Mouse (Mus musculus) common myeloid progenitor, adult 5-6 weeks (primary cell): ENCODE data around the gene Pgm5. TPM values are rescaled to one million over a fixed set of nuclear protein-coding genes. Genes with fewer than 3 reads are reported as not detected.
A peak's percentile ranks its signal among the peaks of the same experiment; 100 is the strongest.
"Not testable (repeated sequence)": the region's sequence is repeated elsewhere in the genome, so short reads cannot be mapped to it uniquely, and the experiment has no call there.

Source experiments
- ATAC-seq: replicated peaks from 2 replicates; pipeline ENCODE4 v1.8.0; 2016; ENCODE audit warnings: low read depth, mild to moderate bottlenecking, moderate TSS enrichment, inconsistent platforms; ENCODE audit not compliant: poor library complexity, severe bottlenecking
- total RNA-seq: library from RNA; stranded (forward); fragments of 200-1000, 187-1606 nt; gene quantifications from 2 replicates; pipeline ENCODE4 v1.2.3, GENCODE M21; 2017

The Pgm5 gene
- total RNA-seq, 1 experiment from 2014 or later, result not detected

DNA sequence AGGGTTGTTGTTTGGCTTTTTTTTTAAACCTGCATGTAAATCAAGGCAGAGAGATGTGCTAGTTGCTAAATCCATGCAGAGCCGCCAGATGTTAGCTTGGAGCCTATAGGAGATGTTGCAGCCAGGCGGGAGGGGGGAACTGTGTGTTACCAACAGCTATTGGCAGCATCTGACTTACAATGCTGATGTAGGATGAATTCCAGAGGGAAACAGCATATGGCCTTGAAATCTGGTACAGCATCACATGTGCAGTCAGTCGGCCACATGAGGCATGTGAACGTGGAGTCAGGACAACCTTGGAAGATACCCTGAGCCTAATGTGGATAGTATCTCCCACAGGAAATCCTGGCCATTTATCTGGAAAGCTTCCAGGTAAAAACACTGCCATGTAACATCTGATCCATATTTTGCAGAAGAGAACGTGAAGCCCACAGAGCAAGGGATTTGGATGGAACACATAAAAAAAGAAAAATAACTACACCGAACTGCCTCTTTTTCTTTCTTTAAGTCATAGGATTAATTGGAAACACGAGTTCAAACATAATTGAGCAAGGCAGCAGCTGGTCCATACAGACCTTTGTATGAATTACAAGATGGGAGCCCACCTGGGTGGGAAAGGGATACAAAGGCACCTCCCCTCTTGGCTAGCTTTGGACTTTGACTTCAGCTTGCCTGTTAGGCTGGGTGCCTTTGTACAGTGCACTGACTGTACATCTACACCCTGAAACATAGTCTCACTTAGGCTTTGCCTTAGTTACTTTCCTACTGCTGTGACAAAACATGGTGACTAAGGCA lies 145.2 kb downstream of the Pgm5 start:
- no peak for ATAC-seq

DNA sequence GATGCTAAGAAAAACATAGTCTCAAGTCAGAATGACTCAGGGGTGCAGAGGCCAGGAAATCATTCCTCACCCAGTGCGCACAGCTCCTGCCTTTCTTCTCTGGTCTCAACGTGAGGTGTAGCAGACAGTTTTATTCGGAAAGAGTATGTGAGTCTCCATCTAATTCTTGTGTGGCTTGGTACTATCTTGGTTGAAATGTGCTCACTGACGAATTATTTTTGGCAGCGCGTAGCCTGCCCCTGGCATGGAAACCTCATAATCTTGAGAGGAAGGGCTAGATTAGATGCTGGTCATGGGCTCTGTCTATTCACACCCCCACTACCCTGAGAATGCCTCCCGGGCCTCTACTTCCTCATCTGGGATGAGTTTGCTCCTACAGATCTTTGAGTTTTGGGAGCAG lies 153.6 kb downstream of the Pgm5 start:
- ATAC-seq, result no peak

DNA sequence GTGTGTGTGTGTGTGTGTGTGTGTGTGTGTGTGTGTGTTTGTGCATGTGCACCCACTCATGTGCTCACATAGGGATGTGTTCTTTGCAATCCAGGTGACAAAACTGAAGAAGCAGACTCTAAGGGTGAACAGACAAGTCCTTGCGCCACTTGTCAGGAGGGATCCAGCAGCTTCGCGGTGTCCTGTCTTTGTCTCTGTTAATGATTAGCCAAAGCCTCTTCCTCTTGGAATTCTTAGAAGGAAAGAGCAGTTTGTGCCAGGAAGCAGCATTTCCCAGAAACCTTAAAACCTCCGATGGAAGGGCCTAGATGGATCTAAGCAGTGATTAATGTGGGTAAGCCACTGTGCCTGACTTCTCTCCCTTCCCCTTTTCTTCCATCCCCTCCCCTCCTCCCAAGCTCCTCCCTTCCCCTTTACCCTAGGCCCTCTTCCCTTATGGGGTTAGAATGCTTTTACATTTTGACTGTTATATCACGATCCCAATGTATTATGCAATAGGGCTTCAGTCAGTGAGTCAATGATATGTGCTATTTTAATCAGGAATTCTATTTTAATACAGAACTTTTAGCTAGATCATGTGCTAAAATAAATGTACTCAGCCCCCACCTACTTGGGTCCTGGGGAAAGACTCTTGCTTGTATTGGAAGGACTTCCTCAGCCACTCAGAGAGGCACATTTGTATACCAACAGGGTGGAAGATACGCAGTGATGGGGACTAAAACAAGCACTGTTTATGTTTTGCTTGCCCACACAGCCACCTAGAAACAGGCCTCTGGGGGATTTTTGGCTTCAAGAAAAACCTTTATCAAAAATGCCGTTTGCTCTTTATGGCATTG lies 154.4 kb downstream of the Pgm5 start:
- ATAC-seq, result peak; percentile 92

DNA sequence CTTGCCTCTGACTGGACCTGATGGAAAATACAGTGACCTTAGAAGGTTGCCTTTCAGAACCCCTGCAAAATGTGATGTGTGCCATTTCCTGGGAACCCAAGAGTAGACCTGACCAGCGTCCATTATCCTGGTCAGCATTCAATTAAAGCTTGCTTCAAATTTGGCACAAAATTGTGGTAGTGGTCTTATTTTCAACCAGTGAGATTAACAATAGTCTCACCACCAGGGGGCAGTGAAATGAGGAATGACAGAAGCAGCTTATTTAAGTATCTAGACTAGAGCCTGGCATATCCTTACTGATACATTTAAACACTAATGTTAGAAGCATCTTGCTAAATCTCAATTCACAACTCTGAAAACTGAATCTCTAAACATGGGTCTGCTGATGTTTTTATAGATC lies 156.3 kb downstream of the Pgm5 start:
- no peak for ATAC-seq

DNA sequence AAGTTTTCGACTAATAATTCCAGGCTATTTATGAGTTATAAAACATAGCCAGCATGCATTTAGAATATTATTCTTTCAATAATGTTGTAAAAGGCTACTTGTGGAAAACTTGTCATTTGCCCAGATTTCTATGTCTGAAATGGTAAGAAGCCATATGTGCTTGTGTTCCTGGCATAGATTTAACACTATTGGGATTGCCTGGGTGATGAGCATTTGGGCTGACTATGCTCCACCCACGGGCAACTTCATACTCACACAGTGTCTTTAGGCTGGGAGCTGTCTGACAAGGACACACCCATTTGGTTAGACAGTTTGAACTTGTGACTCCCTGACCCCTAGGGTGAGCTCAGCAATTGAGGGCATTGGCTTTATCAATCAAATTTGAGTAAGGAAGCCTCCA lies 157.3 kb downstream of the Pgm5 start:
- ATAC-seq, result no peak

DNA sequence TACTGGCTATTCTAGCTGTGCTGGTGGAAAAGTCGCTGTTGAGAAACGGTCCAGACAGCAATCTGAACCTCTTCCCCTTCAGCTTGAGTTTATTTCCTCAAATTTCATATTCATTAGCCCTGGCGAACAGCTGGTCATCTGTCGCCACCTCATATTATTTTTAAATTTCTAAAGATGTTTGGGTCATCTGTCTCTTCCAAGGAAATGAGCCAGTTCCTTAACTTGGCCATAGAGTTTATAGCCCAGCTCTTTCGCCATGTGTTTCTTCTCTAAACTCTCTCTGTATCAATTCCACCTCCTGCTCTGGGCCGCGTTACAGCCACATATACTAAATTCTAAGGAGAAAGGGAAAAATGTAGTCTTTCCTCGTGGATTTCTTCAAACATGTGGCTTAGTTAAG lies 158.0 kb downstream of the Pgm5 start:
- no peak for ATAC-seq

DNA sequence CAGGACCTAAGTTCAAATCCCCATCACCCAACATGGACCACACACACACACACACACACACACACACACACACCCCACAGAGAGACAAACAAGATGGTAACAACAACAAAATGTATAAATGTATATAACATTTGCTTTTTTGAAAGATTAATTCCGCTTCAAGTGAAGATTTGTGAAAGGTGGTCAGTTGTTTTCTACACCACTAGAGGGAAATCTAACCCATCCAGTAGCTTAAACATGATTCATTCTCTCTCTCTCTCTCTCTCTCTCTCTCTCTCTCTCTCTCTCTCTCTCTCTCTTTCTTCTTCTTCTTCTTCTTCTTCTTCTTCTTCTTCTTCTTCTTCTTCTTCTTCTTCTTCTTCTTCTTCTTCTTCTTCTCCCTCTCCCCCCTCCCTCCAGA lies 158.5 kb downstream of the Pgm5 start:
- ATAC-seq, result not testable (repeated sequence)

DNA sequence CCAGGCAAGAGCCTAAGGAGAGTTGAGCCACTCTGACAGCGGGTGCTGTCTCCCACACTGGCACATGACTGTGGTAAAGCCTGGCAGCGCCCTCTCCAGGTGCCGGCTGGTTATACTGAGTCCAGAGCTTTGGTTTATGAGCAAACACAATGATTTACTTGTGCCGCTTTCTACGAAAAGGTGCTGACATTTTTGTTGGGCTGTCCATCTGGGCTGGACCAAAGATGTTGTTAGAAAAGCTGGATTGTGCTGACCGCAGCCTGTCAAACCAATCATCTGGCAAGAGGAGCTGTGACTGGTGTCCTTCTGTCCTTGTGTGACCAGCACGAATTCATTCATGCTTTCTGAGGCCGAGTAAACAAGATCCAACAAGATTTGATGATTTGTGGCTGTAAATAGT lies 159.9 kb downstream of the Pgm5 start:
- no peak for ATAC-seq

DNA sequence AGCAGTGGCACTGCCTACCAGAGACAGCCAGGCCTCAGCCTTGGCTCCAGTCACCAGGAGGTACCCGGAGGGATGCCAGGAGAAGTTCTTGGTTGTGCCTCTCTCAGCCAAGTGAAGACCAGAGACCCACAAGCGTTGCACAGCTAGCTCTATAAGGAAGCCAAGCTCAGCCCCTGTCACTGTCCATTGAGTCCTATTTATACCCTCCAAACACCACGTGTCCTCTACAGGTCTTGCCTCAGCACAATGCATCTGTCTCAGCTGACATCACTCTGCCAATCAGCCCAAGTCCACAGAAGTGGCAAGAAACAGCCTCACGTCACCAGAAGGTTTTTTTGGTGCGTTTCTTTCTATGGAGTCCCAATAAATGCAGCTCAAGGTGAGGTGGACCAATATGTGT lies 161.0 kb downstream of the Pgm5 start:
- no peak for ATAC-seq

DNA sequence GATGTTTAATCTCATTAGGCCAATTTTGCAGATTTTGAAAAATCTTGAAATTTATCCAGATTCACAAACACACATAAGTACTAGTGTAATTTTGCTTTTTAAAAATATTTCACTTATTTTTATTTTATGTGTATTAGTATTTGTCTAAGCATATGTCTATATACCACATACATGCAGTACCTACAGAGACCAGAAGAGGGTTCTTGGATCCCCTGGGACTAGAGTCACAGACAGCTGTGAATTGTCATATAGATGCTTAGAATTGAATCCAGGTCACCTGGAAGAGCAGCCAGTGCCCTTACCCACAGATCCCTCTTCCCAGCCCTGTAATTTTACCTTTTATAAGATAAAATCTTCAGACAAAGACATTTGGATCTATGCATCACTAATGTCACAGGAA lies 161.7 kb downstream of the Pgm5 start:
- no peak for ATAC-seq

DNA sequence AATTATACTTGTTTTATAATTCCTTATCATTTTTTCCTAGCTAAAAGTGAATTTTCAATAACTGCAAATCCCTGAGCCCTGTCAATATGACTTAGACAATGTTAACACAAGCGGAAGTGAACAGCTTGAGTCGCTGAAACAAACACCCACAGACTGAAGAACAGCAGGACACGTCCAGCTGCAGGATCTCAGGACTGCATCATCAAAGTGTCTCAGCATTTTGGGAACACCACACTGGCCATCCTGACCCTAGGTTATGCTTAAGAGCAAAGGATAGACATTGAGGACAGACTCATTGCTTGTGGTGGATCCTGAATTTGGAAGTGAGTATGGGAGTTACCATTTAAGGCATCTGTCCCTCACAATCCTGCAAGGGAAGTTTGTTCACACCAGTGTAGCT lies 162.5 kb downstream of the Pgm5 start:
- ATAC-seq, result no peak

DNA sequence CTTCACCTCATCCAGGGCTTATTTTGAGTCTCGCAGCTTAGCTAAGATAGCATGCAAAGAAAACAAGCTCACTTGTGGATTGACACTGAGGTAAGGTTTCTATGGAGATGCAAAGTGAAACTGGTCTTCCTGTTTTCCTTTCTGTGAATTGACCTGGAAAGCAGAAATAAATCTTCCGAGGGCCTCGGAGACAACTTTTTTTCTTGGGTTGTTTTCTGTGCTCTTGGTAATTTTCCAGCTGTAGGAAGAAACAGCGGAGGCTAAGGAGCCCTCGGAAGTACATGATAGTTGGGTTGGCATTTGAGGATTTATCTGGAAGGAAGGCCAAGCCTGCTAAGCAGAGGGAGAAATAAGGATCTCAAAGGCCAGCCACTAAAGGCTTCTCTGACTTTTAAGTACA lies 163.0 kb downstream of the Pgm5 start:
- no peak for ATAC-seq

DNA sequence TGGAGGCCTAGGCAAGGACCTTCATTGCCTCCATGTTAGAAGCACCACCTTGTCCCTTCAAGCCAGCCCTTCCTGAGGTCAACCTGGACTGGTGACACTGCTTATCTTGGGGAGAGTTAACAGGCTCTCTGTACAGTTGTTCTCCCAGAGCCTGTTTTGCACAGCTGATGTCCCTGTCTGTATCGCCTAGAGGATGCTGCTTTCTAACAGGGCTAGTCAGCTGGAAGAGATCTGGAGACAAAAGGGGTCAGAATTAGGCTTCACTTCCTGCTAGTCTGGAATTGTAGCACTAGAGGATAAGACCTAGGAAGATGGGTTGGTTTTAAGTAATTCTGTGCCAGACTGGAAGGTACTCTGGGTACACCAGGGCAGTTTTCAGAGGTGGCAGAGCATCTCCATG lies 163.7 kb downstream of the Pgm5 start:
- no peak for ATAC-seq

DNA sequence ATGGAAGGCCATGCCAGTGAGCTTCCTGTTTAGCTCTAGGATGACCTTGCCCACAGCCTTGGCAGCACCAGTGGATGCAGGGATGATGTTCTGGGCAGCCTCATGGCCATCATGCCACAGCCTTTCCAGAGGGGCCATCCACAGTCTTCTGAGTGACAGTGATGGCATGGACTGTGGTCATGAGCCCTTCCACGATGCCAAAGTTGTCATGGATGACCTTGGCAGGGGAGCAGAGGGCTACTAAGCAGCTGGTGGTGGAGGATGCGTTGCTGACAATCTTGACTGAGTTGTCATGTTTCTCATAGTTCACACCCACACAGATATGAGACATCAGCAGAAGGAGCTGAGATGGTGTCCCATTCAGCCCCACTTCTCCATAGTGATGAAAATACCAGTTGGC lies 169.0 kb downstream of the Pgm5 start:
- ATAC-seq, result no peak

DNA sequence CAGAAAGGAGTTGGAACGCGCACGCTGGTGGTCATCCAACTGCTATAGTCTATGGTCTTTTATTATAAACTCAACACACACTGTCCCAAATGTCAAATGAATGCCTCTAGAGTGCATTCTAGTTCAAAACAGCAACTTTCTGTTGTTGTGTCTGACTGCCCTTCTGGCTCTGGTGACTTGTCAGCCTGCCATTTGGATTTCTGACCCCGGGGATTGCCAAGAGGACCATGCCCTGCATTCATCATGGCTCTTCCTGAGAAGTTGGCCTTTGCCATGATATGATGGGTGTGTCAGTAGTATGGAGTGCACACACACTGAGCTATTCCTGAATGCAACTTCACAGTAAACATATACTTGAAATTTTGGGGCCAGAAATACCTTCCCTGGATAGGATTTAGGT lies 172.1 kb downstream of the Pgm5 start:
- ATAC-seq, result no peak

DNA sequence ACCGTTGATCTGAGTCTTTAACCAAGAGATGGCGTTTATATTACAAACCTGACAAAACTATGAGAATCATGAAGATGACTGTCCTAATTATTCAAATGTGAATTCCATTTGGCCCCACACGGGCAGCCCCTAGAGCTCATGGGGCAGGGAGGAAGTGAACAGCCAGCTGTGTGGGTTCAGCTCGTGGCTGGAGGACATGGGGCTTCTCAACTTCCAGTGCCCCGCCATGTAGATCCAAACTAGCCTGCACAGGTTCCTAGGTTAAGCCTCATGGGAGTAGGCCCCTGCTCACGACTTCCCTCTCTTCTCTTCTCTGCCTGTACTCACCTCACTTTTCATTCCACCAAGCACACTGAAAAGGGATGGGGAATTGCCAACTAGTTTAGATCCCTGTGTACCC lies 173.3 kb downstream of the Pgm5 start:
- no peak for ATAC-seq

DNA sequence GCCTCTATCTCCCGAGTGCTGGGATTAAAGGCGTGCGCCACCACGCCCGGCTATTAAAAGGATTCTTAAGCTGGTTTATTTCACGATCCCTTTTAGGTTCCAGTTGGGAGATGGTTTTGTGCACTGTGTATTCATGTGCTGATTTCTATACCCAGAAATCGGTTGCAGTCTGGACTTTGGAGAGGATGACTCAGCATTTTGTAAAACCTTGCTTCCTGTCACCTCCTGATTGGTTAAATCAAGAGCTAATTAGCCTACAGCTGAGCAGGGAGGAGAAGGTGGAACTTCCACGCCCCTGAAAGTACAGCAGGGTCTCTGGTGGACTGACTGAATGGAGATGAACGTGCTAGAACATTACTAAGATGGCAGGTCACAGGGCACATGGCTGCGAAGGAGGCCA lies 175.2 kb downstream of the Pgm5 start:
- 0 out of 2 replicates have a peak, but pooled peaks have one; percentile 22 for ATAC-seq

DNA sequence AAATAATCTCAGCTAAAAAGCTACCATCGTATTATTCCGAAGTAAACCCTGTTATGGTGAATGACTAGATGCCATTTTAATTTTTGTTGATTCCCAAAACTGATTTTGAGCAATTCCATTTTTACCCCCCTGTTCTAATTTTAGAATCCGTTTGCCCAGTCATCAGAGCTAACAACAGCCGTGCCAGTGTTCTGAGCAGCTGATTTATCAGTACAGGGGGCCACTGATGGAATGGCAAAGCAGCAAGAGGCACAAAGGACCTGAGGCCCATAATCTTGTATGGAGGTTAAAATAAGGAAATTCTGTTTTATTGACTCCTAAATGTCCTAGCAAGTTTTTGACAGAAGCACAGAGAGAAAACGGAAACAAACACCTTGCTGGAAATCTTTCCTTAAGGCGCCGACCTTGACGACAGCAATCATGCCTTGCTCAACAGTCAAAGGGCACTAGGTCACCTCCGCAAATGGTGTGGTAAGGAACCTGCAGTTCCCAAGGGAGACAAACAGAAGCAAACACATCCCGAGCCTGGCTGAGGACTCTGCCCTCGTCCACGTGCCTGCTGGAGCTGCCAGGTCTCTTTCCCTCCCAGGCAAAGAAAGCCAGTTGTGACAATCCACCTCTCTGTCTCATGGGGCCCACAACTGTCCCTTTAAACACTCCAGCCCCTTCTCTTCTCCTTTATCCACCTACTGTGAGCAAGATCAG lies 178.5 kb downstream of the Pgm5 start:
- ATAC-seq, result no peak

DNA sequence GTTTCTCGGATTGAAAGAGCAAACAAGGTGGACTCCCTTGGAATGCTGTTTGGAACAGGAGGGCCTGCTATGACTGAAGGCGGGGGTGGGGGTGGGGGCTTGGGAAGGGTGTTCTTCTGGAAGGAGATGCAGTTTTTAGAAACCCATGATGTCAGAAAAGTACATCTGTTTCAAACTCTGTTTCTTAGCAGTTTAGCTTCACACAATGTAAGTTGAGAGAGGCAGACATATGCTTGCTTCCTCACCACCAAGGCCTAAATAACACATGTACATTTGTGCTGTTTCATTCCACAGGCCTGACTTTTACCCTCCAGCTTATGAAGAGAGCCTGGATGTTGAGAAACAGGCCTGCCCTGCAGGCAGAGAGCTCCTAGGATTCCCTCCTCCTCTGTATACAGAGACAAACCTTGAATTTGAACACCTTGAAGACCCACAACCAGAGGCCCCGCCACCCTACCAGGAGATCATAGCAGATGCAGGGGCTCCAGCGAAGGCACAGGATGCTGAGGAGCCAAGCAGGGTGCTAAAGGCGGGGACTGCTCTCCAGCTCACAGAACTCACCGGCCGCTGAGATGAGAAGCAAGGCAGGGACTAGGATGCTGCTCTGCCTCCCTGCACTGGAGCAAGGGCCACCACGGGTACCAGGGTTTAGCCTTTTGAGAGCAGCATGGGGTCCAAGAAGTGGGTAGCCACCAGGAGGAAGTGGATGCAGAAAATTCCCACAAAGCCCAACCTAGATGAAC lies 184.2 kb downstream of the Pgm5 start:
- no peak for ATAC-seq

DNA sequence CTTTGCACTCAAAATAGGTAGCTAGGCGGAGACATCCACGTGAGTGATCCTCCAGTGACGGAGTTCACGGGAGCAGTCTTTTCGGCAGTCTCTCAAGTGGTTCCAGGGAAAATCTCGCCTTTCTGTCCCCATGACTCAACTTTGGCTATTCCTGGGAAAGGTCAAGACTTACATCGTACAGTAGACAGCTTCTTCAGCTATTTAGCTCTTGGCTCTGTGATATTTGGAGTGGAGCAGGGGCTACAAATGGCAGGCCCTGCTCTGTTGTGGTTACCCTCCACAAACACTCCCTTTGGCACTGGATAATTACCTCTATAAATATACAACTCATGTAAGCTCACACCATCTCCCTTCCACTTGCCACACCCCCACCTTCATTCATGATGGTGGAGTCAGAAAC lies 185.2 kb downstream of the Pgm5 start:
- ATAC-seq, result no peak
